Mouse (Mus musculus) myocyte (in vitro differentiated cells): ENCODE data around the gene Bicdl1.

Source experiments
- MAX ChIP-seq: IDR thresholded peaks from one replicate; pipeline ENCODE4 v1.6.1; 2011; ENCODE audit warnings: low read depth, mild to moderate bottlenecking, control low read depth
- MYOD1 ChIP-seq, 3 experiments: IDR thresholded peaks; one replicate each; pipeline ENCODE4 v1.6.1; 2011; ENCODE audit warnings: control low read depth in 2 of 3, low read depth in 2 of 3, mild to moderate bottlenecking in 2 of 3, moderate library complexity in 1 of 3; ENCODE audit not compliant: insufficient read length in 2 of 3, control insufficient read depth in 1 of 3
- POLR2A ChIP-seq: IDR thresholded peaks from one replicate; pipeline ENCODE4 v1.6.1; 2011; ENCODE audit warnings: low read depth, mild to moderate bottlenecking, control low read depth, moderate library complexity; ENCODE audit not compliant: insufficient read length
- USF1 ChIP-seq: IDR thresholded peaks from one replicate; pipeline ENCODE4 v1.6.1; 2011; ENCODE audit warnings: low read depth, mild to moderate bottlenecking, control low read depth, moderate library complexity

DNA sequence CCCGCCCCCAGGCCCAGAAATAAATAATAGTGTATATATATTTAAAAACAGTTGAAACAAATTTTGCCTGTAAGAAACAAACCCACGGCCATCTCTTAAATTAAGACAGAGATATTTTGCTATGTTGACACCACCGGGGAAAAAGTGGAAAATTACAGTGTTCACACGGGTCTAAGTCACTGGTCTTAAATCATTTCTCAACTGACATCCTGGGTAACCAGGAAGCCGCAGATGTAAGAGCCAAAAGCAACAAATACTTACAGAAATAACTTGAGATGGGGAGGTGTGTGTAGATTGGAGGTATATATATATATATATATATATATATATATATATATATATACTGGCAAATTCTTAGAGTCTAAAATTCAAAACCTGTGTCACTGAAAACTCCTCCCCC lies 21.5 kb upstream of the Bicdl1 start:
- TF ChIP-seq POLR2A: no peak
- TF ChIP-seq MAX: no peak
- no peak for TF ChIP-seq USF1
- no peak for TF ChIP-seq MYOD1 (IDR thresholded peaks at IDR 0.05; ENCODE audit: control insufficient read depth in 1 of 3, insufficient read length in 2 of 3, low read depth in 2 of 3)
